In the genomic region with DNA sequence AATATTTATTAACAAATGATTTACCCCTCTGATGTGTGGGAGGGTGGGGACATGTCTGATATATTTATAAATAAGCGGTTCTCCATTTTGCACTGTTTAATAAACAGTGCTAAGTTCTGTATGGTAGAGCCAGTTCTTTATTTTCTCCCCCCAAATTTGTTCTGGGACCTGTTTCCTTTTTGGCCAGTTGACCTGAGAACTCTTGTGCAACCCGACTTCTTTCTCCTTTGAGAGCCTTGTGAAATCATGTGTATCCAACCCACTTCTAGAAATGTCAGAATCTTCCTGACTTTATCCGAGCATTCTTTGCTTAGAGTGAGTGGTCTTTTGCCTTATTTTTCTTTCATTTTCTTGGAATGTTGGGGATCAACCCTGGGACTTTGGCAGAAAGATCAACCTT, we compare ENCODE assay signal across 30 mouse cellular contexts.
DNase-seq lines count a peak whose midpoint lies in the region; ATAC-seq and TF ChIP-seq lines count a peak whose summit lies in the region.
"Had no signal": no experiment of that assay in that cellular context is flagged by ENCODE, and none has a peak within 500 bp of the region (broad histone marks: within the 10 kb centered on the region; RNA-seq: fewer than 3 reads in every experiment).

No protein-coding gene starts in this region.

- H3K4me1 ChIP-seq in lung, postnatal 0 days (ENCODE audit: insufficient read depth, low read depth, low read length), result no peaks in the 10 kb centered on the region; the same call in 1 of the 2 replicates
- H3K4me1 ChIP-seq: embryonic facial prominence, embryonic 13.5 days; forebrain, embryonic 10.5 days; hindbrain, embryonic 13.5 days; limb, embryonic 10.5 days; midbrain, embryonic 15.5 days had no signal

- no peak overlapping the region for H3K9ac ChIP-seq in lung, postnatal 0 days (replicated peaks; ENCODE audit: low read depth)
- H3K9ac ChIP-seq: embryonic facial prominence, embryonic 13.5 days; hindbrain, embryonic 13.5 days; limb, embryonic 15.5 days; liver, embryonic 14.5 days; midbrain, embryonic 15.5 days; neural tube, embryonic 15.5 days had no signal

- intact Hi-C loops in gastrocnemius, postnatal 14 days (cut with DNase I; ENCODE audit: low total_unique reads), result no loop called here

- DNase-seq in gastrocnemius, adult 18-20 months (ENCODE audit: low spot score), result peak; percentile 55
- DNase-seq in gastrocnemius, postnatal 14 days, result no peak
- peak; percentile 53 for DNase-seq in heart, adult 8-10 months (ENCODE audit: low spot score)
- no peak for DNase-seq in heart, postnatal 4 days
- DNase-seq in lung, postnatal 0 days (ENCODE audit: low spot score), result peak; percentile 81
- no peak for DNase-seq in lung, postnatal 4 days
- DNase-seq in ovary, adult 18-20 months (ENCODE audit: low spot score), result no peak
- DNase-seq: adrenal gland, postnatal 25 days; cerebellum, adult 18-20 months; cerebellum, postnatal 10 days; gastrocnemius, postnatal 10 days; kidney, postnatal 14 days; layer of hippocampus, adult 9-11 months; right cerebral cortex, adult 18-20 months; thymus, adult 18-20 months; thymus, postnatal 25 days had no signal

- no peaks in the 10 kb centered on the region for H3K9me3 ChIP-seq in lung, postnatal 0 days (ENCODE audit: low read length)
- H3K9me3 ChIP-seq: embryonic facial prominence, embryonic 13.5 days; forebrain, embryonic 10.5 days; hindbrain, embryonic 13.5 days; limb, embryonic 10.5 days; limb, embryonic 15.5 days; midbrain, embryonic 15.5 days; neural tube, embryonic 15.5 days had no signal

- 0 out of 2 replicates have a peak, but pooled peaks have one; percentile 34 for TF ChIP-seq EP300 in lung, postnatal 0 days (IDR thresholded peaks at IDR 0.05)

- 46% methylated on average over 3 of the region's 3 CpGs for WGBS in lung, postnatal 0 days

- H3K4me2 ChIP-seq in lung, postnatal 0 days (replicated peaks; ENCODE audit: low read depth, low read length), result no peak overlapping the region
- H3K4me2 ChIP-seq: embryonic facial prominence, embryonic 13.5 days; heart, embryonic 11.5 days; hindbrain, embryonic 13.5 days; limb, embryonic 15.5 days; midbrain, embryonic 15.5 days; neural tube, embryonic 15.5 days had no signal

- H3K27ac ChIP-seq in lung, postnatal 0 days (ENCODE audit: low read length), result 0 out of 2 replicates have a peak overlapping the region, but pooled peaks have one; percentile 1
- H3K27ac ChIP-seq: embryonic facial prominence, embryonic 13.5 days; forebrain, embryonic 10.5 days; hindbrain, embryonic 13.5 days; limb, embryonic 10.5 days; limb, embryonic 15.5 days; liver, embryonic 14.5 days; midbrain, embryonic 15.5 days; neural tube, embryonic 15.5 days; stomach, postnatal 0 days had no signal

- H3K4me3 ChIP-seq in lung, postnatal 0 days (ENCODE audit: low read depth, low read length), result no peak overlapping the region
- H3K4me3 ChIP-seq: embryonic facial prominence, embryonic 13.5 days; forebrain, embryonic 10.5 days; hindbrain, embryonic 13.5 days; limb, embryonic 10.5 days; limb, embryonic 15.5 days; midbrain, embryonic 15.5 days; neural tube, embryonic 15.5 days had no signal

- H3K36me3 ChIP-seq in lung, postnatal 0 days (ENCODE audit: insufficient read depth, low read length), result no peaks in the 10 kb centered on the region
- H3K36me3 ChIP-seq: embryonic facial prominence, embryonic 13.5 days; forebrain, embryonic 10.5 days; G1E; hindbrain, embryonic 13.5 days; limb, embryonic 10.5 days; limb, embryonic 15.5 days; midbrain, embryonic 15.5 days; neural tube, embryonic 15.5 days had no signal

- TF ChIP-seq CTCF in lung, postnatal 0 days (IDR thresholded peaks at IDR 0.05), result no peak

- 0 out of 2 replicates have a peak, but pooled peaks have one; percentile 32 for ATAC-seq in lung, postnatal 0 days
- peak; percentile 64 for ATAC-seq in megakaryocyte progenitor cell, adult 5-6 weeks (replicated peaks; ENCODE audit: poor library complexity)
- ATAC-seq: forebrain, embryonic 16.5 days; intestine, embryonic 16.5 days; midbrain, embryonic 15.5 days had no signal

- no peaks in the 10 kb centered on the region for H3K27me3 ChIP-seq in lung, postnatal 0 days (replicated peaks; ENCODE audit: insufficient read depth, low read length)
- H3K27me3 ChIP-seq: embryonic facial prominence, embryonic 13.5 days; hindbrain, embryonic 13.5 days; limb, embryonic 15.5 days; midbrain, embryonic 15.5 days; neural tube, embryonic 15.5 days had no signal

Comparison
In these comparisons a context has a peak if more than half of its experiments do, and no peak if none do; other contexts are left out.
1. DNase-seq: peak in gastrocnemius, adult 18-20 months (single experiment), heart, adult 8-10 months (single experiment) and lung, postnatal 0 days (single experiment); none in gastrocnemius, postnatal 14 days (single experiment), heart, postnatal 4 days (single experiment), lung, postnatal 4 days (0 of 2) and ovary, adult 18-20 months (single experiment).